Mouse (Mus musculus): ENCODE measurements around the gene Etfbkmt. TPM values are rescaled to one million over a fixed set of nuclear protein-coding genes. Genes with fewer than 3 reads are reported as not detected.
A peak's percentile ranks its signal among the peaks of the same experiment; 100 is the strongest.

Etfbkmt gene
- polyA plus RNA-seq (2012; ENCODE audit: insufficient read depth, insufficient read length, missing spikeins) = 5.8 and 9.0 TPM in 2 replicates

DNA sequence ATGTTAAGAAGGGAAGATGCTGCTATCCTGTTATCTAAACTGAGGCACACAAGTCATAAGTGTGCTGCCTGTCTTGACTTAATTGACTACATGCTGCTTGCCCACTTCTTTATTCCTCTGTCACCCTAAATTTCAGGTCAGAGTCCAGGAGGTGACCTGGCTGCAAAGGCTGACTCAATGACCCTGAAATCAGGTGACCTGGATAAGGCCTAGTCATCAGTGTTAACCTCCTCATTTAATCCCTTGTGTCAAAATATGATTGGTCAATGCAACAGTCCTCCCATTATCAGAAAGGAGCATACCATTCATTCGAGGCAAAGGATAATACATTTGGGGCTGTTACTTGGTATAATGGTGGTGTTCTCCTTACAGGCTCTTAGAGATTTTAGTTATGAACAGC is at the start of gene Etfbkmt:
Etfbkmt (plus strand) TSS at position 379 of the 400 bp plus-strand sequence.
- Histone ChIP-seq H3K27ac (ENCODE audit: insufficient read depth, low read depth, low read length) (peak within 1 kb of the TSS; percentile 17; the same call in 1 of the 2 replicates), H3K4me3 (ENCODE audit: insufficient read depth, low read length) (no peak within 1 kb of the TSS)
- TF ChIP-seq POLR2A (IDR thresholded peaks at IDR 0.05; ENCODE audit: borderline replicate concordance, low read depth, low read length) (no peak), CTCF (IDR thresholded peaks at IDR 0.05; ENCODE audit: low read depth, low read length) (no peak)

DNA sequence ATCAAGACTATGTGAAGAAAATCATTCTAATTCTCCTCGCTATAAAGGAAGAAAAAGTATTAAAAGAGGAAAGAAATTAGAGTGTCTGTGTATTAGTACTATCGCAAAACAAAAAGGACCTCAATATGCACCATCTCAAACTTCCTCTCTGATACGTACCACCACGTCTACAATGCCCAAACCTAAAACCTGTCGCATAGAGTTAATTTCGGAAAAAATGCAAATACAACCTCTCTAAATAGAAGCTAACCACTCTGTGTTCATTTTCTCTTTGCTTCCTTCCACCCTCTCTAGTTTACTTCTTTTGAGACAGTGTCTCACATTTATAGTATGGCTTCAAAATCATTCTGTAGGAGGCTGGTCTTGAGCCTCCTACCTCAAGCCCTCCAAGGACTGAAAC is 47.2 kb upstream of the Etfbkmt start:
- Histone ChIP-seq H3K4me3 (ENCODE audit: insufficient read depth, low read length) (no peak overlapping the region), H3K4me1 (ENCODE audit: control insufficient read depth, insufficient read depth, low read length) (peaks cover 12% of the 10 kb centered on the region), H3K27ac (ENCODE audit: insufficient read depth, low read depth, low read length) (no peak overlapping the region)
- TF ChIP-seq POLR2A (IDR thresholded peaks at IDR 0.05; ENCODE audit: borderline replicate concordance, low read depth, low read length) = no peak
- TF ChIP-seq CTCF (IDR thresholded peaks at IDR 0.05; ENCODE audit: low read depth, low read length) = no peak

More for the DNA sequence above, at the start of gene Etfbkmt:
- no peaks in the 10 kb centered on the region for H3K4me1 ChIP-seq (ENCODE audit: control insufficient read depth, insufficient read depth, low read length)

DNA sequence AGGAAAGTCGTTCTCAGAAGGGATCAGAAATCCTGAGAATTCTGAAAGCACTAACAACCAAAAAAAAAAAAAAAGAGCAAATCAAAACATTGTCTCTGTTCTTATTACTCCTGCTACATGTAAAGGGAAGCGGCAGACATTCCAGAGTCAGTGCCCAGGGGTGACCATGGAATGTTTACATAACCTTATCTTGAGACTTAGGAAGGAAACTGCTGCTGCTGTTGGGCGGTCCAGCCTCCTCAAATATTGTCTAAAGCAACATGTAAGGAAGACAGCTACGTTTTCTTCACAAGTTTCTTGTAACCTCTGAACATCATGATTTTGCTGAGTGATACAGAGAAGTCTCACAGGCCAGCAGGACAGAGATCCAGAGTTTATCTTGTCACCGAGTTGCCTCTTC is 46.2 kb upstream of the Etfbkmt start:
- TF ChIP-seq POLR2A (IDR thresholded peaks at IDR 0.05; ENCODE audit: borderline replicate concordance, low read depth, low read length) = no peak
- TF ChIP-seq CTCF (IDR thresholded peaks at IDR 0.05; ENCODE audit: low read depth, low read length) = no peak
- H3K27ac ChIP-seq (ENCODE audit: insufficient read depth, low read depth, low read length) = no peak overlapping the region
- no peak overlapping the region for H3K4me3 ChIP-seq (ENCODE audit: insufficient read depth, low read length)
- peaks cover 12% of the 10 kb centered on the region for H3K4me1 ChIP-seq (ENCODE audit: control insufficient read depth, insufficient read depth, low read length)

DNA sequence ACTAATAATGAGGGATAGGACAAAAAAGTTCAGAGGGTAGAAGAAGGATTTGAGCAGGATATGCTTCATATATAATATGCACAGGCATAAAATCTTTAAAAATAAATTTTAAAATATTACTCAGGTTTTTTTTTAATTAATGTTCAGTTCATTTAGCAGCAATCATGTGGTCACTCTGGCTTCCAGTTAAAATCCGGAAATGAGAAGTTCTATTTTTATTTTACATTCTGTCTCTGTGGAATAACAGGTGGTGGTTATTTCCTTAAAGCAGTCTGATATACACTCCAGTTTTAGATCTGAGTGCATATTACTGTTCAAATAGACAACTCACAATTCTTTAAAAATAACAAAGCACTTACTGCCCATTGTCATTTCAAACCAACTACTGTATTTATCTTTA is 45.1 kb upstream of the Etfbkmt start:
- no peak overlapping the region for H3K4me3 ChIP-seq (ENCODE audit: insufficient read depth, low read length)

DNA sequence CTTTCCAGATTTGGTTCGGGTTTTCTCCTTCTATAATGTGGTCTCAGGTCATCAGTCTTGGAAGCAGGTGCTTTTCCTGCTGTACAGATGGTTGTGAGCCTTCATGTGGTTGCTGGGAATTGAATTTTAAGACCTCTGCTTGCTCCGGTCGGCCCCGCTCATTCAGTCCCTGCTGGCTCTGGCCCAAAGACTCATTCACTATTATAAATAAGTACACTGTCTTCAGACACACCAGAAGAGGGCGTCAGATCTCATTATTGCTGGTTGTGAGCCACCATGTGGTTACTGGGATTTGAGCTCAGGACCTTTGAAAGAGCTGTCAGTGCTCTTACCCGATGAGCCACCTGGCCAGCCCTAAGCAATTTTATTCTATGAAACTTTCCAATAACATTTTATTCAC is 44.3 kb upstream of the Etfbkmt start:
- Histone ChIP-seq H3K4me3 (ENCODE audit: insufficient read depth, low read length) (no peak overlapping the region), H3K27ac (ENCODE audit: insufficient read depth, low read depth, low read length) (no peak overlapping the region)
- TF ChIP-seq CTCF (IDR thresholded peaks at IDR 0.05; ENCODE audit: low read depth, low read length) = no peak
- TF ChIP-seq POLR2A (IDR thresholded peaks at IDR 0.05; ENCODE audit: borderline replicate concordance, low read depth, low read length) = no peak

More for the DNA sequence above, 45.1 kb upstream of the Etfbkmt start:
- Histone ChIP-seq H3K4me1 (ENCODE audit: control insufficient read depth, insufficient read depth, low read length) (peaks cover 12% of the 10 kb centered on the region), H3K27ac (ENCODE audit: insufficient read depth, low read depth, low read length) (no peak overlapping the region)
- TF ChIP-seq POLR2A (IDR thresholded peaks at IDR 0.05; ENCODE audit: borderline replicate concordance, low read depth, low read length) (no peak), CTCF (IDR thresholded peaks at IDR 0.05; ENCODE audit: low read depth, low read length) (no peak)

DNA sequence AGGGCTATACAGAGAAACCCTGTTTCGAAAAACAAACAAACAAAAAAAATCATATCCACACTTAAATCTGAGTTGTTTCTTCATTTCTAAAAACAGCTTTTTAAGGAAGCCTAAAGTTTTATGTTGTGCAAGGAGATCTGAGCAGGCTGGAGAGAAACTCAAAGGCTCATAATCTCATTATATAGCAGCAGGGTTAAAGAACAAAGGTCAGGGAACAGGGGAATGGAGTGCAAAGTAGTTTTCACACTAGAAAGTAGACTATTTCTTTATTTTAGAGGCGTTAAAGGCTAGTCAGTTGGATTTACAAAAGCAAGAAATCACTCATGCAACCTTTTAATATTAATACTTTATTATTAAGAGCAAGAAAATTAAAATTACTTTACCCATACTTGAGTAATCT is 43.4 kb upstream of the Etfbkmt start:
- Histone ChIP-seq H3K4me1 (ENCODE audit: control insufficient read depth, insufficient read depth, low read length) (peaks cover 14% of the 10 kb centered on the region), H3K4me3 (ENCODE audit: insufficient read depth, low read length) (no peak overlapping the region), H3K27ac (ENCODE audit: insufficient read depth, low read depth, low read length) (no peak overlapping the region)
- no peak for TF ChIP-seq CTCF (IDR thresholded peaks at IDR 0.05; ENCODE audit: low read depth, low read length)
- no peak for TF ChIP-seq POLR2A (IDR thresholded peaks at IDR 0.05; ENCODE audit: borderline replicate concordance, low read depth, low read length)

More for the DNA sequence above, 44.3 kb upstream of the Etfbkmt start:
- H3K4me1 ChIP-seq (ENCODE audit: control insufficient read depth, insufficient read depth, low read length) = peaks cover 14% of the 10 kb centered on the region

DNA sequence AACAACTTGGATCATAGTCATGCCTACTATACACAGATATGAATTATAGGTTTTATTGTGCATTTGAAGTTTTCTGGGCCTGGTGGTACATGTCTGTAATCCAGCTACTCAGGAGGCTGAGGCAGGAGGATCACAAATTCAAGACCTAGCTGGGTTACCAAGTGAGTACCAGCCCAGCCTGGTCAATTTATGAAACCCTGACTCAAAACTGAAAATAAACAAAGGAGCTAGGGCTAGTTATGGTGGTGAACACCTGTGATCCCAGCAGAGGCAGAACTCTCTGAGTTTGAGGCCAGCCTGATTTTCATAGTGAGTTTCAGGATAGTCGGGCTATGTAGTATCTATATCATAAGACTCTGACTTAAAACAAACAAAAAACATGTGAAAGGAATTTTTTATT is 42.4 kb upstream of the Etfbkmt start:
- H3K27ac ChIP-seq (ENCODE audit: insufficient read depth, low read depth, low read length) = no peak overlapping the region
- TF ChIP-seq CTCF (IDR thresholded peaks at IDR 0.05; ENCODE audit: low read depth, low read length) (no peak), POLR2A (IDR thresholded peaks at IDR 0.05; ENCODE audit: borderline replicate concordance, low read depth, low read length) (no peak)
- no peak overlapping the region for H3K4me3 ChIP-seq (ENCODE audit: insufficient read depth, low read length)

DNA sequence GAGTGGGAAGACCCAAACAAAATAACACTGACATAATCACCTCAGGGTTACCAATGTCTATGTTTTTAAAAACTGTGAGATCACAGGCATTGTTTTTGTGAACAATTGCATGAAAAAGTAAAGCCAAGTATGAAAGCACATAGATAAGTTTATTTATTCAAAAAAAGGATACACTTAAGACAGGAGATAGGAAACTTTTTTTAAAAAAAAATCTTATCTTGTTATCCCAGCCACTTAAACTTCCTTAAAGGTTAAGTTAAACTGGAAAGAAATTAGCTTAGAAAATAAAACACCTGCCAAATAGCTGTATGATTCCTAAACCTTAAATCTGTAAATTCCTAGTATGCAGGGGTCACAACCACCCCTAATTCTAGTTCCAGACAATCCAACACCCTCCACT is 40.7 kb upstream of the Etfbkmt start:
- Histone ChIP-seq H3K27ac (ENCODE audit: insufficient read depth, low read depth, low read length) (no peak overlapping the region), H3K4me3 (ENCODE audit: insufficient read depth, low read length) (no peak overlapping the region), H3K4me1 (ENCODE audit: control insufficient read depth, insufficient read depth, low read length) (peaks cover 11% of the 10 kb centered on the region)
- TF ChIP-seq POLR2A (IDR thresholded peaks at IDR 0.05; ENCODE audit: borderline replicate concordance, low read depth, low read length) (no peak), CTCF (IDR thresholded peaks at IDR 0.05; ENCODE audit: low read depth, low read length) (no peak)

More for the DNA sequence above, 42.4 kb upstream of the Etfbkmt start:
- peaks cover 14% of the 10 kb centered on the region for H3K4me1 ChIP-seq (ENCODE audit: control insufficient read depth, insufficient read depth, low read length)

DNA sequence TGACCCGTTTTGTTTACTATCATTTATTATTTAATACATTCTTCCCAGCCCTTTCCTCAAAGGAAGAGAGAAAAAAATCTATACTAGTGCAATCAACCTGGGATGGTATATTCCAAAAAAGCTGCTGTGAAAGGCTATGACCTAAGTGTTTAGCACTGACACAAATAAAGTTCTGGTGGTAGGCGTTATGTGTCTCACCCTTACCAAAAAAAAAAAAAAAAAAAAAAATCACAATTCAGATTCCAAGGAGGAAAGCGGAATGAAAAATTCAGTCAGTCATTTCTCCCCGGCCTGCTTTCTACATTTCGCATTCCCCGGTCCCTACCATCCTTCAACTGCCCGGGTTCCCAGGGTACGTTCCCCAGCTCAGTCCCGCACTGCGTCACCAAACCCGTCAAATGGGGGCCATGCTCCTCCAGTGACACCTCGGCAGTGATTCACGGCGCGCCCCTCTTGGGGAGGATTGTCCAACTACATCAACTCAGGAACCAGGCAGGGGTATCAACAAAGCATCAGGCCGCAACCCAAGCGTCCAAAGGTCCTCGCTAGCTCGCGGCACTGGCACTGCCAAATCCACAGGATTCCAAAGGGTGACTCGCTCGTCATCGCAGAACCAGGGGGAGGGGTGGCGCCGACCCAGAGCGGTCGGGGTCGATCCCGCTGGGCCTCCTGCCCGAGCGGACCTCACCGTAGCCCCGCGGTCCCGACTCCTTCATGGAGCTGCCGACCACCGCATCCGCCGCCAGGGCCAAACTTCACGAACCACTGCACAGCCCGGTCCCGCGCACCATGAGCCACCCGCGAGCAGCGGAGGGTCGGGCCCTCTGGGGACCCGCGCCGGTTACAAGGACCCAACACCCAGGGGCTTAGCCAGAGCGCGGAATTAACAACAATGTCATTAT is 39.2 kb upstream of the Etfbkmt start:
- TF ChIP-seq POLR2A (IDR thresholded peaks at IDR 0.05; ENCODE audit: borderline replicate concordance, low read depth, low read length) (no peak), CTCF (IDR thresholded peaks at IDR 0.05; ENCODE audit: low read depth, low read length) (no peak)
- Histone ChIP-seq H3K27ac (ENCODE audit: insufficient read depth, low read depth, low read length) (no peak overlapping the region), H3K4me1 (ENCODE audit: control insufficient read depth, insufficient read depth, low read length) (peaks cover 3% of the 10 kb centered on the region)

More for the DNA sequence above, 39.2 kb upstream of the Etfbkmt start:
- H3K4me3 ChIP-seq (ENCODE audit: insufficient read depth, low read length) = peak overlapping the region; percentile 78
